Mouse (Mus musculus): Measurements from ENCODE around the gene Tuba1a. TPM values are rescaled to one million over a fixed set of nuclear protein-coding genes. Genes with fewer than 3 reads are reported as not detected.
"Not testable (repeated sequence)": the region's sequence is repeated elsewhere in the genome, so short reads cannot be mapped to it uniquely, and the experiment has no call there.

The Tuba1a gene
- total RNA-seq, 1 experiment from 2014 or later: 90.9 TPM

DNA sequence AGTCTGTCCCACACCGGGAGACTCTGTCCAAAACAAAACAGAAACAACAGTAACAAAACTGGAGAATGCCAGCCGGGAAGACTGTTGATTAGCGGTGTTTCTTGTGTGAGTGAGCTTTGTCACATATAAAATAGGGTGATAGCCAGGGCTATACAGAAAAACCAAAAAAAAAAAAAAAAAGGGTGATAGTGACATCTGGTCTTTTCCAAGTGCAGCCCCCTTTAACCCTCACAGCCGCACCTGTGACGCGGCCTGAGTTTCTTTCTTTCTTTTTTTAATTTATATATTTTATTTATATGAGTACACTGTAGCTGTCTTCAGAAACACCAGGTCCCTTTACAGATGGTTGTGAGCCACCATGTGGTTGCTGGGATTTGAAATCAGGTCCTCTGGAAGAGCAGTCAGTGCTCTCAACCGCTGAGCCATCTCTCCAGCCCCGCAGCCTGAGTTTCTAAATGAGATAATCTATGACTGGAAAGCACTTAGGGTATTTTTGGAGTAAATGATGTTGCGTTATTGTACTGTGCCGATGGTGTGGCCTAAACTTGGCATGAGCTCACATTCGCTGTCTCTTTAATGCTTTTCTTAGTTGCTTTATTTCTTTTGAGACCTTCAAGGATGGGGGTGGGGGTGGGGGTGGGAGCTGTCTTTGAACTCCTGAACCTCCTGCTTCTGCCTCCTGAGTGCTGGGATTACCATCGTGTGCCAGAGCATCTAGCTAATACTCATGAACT is 32.6 kb upstream of the Tuba1a start:
- no peak for DNase-seq

DNA sequence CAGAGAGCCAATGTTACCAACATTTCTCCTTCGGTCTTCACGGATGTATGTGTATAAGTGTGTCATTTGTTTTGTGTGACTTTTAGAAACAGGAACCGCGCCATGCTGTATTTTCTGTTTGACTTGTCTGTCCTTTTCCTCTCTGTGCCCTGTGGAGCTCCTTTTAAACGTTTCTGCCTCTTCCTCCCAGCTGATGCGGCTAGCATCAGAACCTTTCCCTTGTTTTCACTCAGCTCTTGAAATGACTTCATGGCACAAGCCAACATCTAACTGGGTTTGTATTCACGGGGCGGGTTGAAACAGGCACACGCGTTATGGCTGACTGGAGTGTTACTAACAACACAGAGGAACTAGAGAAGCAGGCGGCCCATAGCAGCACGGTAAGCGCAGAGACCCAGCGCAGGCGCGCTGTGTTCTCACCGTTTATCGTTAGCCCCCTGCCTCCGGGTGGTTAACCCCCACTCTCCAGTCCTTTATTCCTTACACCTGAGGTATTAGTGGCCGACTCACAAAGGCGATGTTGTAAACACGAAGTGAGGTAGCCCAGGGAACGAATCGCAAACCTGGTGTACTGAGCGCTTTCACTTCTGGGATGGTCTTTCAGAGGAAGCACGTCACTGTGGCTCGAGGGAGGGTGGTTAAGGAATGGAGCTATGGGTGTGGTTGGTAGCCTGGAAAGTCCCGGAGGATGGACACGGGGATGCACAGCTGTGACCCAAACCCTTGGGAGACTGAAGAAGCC is 31.9 kb upstream of the Tuba1a start:
- peak; percentile 76 for DNase-seq

DNA sequence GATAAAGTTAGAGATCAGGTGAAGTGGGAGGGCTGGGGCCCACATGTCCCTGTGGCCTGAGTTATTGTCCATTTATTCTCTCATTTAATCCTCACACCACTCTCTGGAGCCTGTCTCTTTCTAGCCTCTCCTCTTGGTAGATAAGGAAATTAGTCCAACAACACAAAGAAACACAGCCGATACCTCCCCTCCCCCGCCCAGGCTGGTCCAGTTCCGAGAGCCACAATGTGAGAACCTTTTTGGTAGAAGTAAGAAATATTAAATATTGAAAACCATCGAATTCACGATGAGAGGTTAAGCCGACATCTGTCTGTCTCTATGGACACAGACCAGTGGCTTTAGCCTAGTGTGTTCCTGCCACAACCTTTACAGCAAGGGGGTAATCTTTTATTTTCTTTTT is 31.2 kb upstream of the Tuba1a start:
- DNase-seq: no peak

DNA sequence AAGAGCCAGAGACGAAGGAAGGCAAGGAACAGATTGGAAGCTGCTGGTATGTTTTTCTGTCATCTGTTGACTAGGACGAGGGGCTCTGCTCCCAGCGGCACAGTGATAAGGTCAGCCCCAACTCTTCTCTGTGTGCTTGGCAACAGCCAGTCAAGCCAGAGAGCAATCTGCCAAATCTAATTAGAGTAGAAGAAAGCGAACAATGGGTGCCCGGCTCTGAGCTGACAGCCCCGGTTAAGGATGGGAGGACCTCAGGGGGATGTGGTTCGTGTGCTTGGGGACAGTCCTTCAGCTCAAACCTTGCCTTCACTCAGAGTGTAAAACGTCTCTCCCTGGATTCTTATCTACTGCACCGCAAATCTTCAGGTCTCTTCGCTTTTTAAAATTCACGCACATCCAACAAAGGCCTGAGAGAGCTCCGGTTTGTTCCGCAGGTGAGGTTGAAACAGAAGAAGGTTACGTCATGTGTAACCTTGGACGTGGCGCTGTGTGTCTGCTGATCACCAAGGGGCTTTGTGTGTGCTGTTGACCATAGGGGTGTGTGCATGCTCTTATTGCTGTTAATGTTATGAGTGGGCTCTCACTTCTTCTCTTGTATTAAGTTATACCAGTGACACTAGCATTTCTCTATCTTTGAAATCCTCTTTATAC is 30.1 kb upstream of the Tuba1a start:
- DNase-seq: no peak

DNA sequence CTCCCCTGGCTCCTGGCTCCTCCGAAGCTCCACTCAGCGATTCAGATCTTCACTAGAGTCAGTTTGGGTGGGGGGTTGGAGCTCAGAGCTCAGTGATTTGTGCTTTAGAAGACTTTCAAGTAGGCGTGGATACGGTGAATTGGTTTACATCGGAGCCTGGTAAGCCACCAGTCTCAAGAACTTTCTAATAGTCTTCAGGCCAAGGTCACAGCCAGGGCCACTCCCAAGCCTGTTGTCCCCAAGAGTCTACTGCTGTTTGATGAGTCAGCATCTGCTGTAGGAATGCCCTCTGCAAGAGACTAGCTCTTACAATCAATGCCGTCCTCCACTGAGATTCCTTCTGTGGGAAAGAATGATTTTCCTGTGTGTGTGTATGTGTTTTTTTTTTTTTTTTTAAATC is 28.6 kb upstream of the Tuba1a start:
- no peak for DNase-seq

DNA sequence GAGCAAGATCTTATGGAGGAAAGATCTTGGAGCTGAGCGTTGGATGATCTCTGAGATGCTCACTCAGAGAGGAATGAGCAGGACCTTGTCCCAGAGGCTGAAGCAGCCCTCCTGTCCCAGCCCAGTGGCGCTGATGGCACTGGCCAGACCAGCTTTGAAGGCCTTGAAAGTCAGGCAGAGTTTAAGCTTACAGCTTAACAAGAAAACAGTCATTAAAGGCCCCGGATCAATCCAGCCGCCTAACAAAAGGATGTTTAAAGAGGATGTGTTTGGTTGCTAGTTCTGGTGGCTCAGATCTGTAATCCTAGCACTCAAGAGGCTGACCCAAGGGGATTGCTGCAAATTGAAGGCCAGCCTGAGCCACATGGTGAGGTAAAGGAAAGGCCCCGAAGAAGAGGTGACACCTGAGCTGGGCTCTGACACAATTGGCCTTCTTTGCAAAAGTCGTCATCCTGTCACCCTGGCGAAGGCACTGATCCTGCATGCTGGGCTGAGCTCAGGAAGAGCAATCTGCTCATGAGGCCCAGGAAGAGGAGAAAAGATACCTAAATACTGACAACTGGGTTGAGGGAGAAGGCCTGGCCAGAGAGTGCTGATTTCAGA is 26.6 kb upstream of the Tuba1a start:
- DNase-seq: no peak

DNA sequence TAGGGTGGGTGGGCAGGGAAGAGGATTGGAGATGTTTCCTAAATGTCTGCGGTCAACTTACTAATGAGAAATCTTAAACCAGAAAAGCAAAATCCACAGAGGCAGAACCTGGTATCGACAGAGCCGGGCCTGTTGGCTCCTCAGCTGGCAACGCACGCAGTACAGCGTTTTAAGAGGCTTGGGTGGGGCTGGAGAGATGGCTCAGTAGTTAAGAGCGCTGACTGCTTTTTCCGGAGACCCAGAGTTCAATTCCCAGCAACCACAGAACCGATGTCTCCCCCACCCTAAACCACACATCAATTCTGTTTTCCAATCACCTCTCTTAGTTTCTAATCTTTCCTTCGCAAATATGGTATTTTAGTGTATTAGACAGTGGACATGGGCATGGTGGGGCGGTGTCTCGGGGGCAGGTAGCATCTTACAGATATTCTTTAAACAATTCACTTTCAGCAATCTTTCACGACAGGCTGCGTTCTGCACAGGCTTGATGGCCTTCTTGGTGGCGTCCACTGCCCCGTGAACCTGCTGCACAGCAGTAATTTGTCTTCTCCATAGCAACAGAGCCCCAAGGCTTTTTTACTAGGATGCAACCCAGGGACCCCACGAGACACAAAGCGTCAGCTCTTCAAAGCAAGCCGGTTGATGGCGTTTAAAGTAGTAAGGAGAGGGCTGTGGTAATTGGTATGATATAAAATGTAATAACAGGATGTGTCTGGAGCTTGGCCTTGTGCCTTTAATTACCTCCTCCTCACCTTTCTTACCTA is 25.1 kb upstream of the Tuba1a start:
- DNase-seq: no peak

DNA sequence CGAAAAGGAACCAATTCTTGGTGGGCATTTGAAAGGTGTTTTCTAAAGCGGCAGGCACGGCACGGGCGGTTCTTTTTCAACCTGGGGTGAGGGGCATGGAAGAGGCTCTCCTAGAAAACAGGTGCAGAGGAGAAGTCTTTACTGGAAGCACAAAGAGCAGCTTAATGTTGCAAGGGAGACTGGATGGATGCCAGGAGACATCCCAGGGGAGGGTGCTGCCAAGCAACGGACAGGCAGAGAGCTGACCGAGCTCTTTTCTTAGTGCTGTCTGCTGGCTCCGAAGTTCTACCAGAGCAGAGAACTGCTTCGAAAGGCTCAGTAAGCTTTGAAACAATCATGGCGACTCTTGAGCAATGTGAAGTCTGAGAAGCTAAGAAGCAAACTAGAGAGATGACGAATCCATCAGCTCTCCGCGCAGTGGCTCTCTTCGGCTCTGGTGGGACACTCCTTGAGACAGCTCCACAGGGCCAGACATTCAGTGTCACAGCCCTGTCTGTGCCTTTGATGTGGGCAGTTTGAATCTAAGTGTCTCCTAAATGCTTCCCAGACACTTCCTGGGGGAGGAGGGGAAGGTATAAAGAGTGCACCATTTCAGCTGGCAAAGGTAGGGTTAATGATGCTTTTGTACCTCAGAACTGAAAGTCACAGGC is 24.4 kb upstream of the Tuba1a start:
- DNase-seq: peak; percentile 74

DNA sequence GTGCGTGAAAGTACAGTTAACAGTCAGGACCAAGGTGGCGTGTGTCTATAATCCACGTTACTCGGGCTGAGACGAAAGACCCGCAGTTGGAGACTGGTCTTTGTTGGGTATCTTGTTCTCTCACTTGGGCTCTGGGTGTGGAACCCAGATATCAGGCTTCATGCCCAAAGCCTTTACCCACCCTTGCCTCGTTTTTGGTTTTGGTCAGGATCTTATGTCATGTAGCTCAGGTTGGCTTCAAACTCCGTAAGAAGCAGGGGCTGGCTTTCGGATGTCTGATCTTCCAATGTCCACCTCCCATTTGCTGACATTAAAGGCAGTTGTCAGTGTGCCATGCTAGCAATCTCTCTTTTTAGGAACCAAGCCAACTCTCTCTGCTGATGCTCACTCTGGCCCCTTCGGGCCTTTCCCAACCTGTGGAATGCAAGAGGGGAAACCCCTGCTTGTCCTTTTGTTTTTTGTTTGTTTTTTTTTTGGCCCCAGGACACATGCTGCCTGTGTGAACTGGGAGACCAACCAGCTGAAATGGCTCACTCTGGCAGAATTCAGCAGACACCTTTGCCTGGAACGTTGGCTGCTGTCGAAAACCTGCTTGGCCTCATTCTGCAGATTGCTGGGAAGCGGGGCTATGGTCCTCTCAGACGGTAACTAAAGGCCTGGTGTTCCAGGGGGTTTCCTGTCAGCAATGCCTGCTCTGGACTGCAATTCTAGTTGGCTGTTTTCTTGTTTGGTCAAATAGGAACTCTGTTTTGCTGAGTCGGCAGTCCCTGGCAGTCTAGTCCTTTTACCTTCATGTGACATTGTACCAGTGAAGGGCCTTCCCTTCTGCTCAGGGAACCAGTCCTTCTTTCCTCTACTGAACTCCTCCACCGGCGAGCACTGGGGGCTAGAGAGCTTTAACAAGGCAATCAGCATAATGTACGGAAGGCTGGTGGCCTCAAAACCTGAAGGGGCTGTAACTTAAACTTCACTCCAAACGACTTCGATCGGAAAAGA is 23.6 kb upstream of the Tuba1a start:
- no peak for DNase-seq

DNA sequence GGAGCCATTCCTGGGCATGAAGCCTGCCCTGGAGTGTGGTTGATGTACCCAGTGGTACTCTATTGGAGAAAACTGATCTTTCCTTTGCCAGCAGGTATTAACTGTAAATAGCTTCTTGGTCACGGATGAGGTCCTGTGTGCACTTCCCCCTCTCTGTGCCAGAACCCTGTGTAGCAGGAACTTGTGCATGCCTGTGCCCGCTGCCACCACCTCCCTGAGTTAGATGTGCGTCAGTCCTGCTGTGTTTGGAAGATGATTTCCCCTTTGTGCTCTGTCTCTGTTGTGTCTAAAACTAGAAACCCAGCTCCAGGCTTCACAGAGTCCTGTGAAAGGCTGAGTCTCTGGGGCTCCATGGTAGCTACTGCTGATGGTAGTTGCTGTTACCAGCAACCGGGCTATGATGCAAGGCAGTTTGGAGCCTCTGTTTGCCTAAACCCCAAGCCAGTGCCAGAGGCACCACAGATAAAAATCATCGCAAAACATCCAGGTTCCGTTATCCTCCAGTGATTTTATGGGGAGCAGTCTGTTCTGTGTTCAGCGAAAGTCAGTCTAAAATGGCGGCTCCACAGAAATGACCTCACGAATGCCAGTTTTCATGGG is 19.6 kb upstream of the Tuba1a start:
- no peak for DNase-seq

DNA sequence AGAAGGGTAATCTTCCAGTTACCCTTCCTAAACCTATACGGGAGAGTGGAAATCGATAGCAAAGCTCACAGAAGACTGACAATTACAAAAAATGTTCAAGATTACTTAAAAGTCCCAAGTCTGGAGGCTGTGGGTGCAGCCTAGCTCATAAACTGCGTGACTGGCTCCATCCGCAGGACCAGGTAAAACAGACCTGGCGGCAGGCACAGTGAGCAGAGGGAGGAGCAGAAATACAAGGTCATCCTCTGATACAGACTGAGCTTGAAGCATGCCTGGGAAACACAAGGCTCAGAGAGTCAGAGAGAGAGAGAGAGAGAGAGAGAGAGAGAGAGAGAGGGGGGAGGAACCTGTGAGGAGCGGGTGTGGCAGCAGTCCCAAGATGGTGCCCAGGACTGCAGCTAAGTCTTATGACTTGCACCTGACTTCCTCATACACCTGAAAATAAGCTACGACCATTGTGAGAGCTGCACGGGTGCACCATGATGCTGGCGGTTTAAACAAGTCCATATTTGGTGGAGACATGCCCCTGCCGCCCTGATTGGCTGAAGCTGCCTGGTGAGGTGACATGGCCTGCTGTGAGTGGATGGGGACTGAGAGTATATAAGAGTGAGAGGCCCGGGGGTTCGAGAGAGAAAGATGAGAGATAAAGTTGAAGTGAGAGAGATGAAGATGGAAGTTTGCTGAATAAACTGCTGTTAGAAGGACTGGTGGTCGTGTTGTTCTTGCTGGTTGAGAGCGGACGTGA is 18.2 kb upstream of the Tuba1a start:
- not testable (repeated sequence) for DNase-seq

DNA sequence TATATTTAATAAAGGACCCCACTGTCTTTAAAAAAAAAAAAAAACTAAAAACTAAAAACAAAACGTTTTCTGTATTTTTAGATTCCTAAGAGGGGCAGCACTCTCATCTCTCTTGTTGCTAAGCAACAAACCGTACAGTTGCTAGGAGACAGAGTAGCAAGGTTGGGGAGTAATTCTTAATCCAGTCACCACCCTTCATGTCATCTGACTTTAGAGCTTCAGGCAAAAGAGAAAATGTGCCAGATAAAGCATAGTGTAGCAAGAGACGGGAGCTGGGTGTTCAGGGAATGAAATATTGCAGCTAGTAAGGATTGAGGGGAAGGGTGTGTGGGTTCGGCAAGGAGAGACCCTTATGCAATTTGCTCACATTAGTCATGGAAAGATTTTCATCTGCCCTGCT is 17.6 kb upstream of the Tuba1a start:
- no peak for DNase-seq

DNA sequence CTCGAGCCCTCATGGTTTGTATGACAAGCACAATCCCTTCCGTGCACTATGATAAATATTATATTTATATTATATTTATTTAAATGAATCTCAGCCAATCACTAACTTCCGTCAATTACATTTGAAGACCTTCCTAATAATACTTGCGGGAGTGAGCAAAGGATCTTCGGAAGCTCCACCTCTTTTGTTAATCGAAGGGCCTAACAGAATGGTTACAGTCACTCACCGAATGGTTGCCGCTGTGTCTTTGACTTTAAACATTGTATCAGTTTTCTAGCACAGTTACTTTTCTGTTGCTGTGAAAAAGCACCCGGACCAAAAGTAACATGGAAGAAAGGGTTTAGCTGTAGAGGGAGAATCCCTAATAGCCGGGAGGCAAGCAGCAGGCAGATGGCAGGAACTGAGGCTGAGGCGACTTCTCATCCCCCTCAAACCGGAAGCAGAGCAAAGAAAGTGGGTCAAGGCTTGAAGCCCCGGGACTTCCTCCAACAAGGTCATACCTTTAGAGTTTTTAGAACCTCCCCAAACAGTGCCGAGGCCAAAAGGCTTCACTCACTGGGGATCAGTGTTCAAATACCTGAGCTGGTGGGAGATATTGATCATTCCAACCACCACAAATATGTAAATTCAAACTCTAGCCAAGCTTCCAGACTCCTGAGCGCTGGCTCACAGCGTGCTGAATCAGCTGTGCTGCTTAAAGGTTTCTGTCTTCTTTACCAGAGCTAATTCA is 16.0 kb upstream of the Tuba1a start:
- DNase-seq: no peak

DNA sequence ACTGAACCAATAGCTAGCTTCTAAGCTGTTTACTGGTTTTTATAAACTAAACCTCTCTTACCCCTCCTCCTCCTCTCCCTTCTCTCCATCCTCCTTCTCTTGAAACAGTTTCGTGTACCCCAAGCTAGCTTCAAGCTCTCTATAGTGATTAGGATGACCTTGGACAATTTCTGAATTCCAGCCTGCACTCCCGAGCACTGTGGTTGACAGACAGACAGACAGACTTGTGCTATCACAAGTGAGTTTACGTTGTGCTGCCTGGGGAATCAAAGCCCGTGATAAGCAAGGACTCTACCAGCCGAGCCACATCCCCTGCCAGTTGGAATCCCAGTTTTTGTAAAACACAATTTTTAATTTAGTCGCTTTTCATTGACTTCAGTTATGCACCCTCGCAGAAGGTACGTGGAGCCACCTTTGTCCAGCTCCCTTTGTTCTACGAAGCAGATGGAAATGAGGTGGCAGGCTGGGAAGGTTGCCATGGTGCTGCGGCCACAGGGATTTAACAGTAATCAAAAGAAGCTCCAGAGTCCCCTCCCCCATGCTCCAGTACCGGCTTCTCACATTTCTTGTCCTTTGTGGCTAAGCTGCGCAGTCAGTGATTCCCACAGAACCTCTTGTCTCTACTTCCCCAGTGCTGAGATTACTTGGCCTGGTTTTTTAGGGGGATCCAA is 15.3 kb upstream of the Tuba1a start:
- peak; percentile 55 for DNase-seq

DNA sequence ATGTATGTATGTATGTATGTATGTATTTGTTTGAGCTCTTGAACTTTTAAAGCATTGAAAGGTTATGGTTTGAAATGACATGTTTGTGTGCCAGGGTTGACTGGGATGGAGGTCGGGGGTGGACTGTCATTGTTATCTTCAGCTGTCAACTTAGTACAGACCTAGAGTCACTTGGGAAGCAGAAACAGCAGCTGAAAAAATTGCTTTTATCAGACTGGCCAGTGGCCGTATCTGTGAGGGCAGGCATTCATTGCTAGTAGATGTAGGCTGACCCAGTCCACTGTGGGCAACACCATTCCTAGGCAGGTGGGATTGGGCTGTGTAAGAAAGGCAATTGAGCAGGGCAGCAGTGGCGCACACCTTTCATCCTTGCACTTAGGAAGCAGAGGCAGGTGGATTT is 6.0 kb upstream of the Tuba1a start:
- no peak for DNase-seq

DNA sequence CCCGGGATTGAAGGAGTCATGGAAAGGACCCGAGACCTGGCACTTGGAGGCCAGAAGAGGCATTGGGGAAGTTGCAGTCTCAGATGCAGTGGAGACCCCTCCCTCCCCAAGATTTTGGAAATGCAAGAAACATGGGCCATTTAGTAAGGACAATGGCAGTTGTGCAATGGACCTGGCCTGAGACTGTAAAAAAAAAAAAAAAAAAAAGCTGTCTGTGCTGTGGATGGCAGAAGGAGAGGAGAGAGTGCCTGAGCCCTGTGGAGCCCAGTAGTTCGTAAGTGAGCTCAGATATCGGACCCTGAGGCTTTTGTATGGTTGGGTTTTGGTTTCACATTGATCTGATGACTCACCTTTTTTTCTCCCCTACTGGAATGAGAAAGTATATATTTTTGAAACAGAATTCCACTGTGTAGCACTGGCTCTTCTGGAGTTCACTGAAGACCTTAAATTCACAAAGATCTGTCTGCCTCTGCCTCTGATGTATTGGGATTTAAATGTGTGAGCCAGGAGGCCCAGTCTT is 5.5 kb upstream of the Tuba1a start:
- no peak for DNase-seq

DNA sequence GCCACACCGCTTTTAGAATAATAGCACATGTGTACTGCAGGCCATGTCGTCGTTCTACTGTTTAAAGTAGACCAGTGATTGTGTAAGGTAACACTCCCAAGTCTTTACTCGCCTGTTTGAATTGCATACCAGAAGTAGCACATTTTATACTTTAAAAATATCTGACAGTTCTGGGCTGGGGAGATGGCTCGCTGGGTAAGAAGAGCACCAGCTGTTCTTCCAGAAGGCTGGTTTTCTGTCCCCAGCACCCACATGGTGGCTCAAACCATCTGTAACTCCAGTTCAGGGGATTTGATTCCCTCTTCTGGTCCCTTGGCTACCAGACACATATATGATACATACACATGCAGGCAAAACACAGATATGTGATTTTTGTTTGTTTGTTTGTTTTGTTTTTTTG is 4.0 kb upstream of the Tuba1a start:
- no peak for DNase-seq

DNA sequence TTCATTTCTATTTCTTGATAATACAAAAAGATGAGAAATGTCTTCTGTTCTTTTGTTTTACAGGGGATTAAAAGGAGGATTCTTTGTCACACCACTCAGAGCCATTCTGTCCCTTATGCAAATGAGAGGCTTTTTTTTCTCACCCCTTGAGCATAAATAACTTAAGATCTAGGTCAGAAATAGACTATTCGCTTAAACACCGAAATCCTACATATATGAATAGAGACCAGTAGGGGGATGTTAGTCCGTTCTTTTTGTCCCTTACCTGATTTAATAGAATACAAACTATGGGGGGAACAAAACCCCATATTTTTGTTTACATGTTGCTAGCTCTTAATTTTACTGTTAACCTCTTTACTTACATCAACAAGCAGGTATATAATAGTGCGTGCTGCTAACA is 2.5 kb upstream of the Tuba1a start:
- no peak for DNase-seq
